Mouse (Mus musculus) forebrain, embryonic 14.5 days (tissue): Measurements from ENCODE around the gene Fbxo33. TPM values are rescaled to one million over a fixed set of nuclear protein-coding genes. Genes with fewer than 3 reads are reported as not detected.
"Not testable (repeated sequence)": the region's sequence is repeated elsewhere in the genome, so short reads cannot be mapped to it uniquely, and the experiment has no call there.

ENCODE experiments used
- ATAC-seq: fragments of 200-750 bp; cut with Nextera tagmentation; 2 replicates; pipeline ENCODE4 v1.8.0; 2017; ENCODE audit warnings: mild to moderate bottlenecking, moderate library complexity
- DNase-seq: peaks from one replicate; pipeline ENCODE4 v3.0.0-alpha.2; 2015; ENCODE audit warnings: low spot score
- H3K27ac ChIP-seq: fragments of 300-500 bp; sonication (generic); 2 replicates; pipeline ENCODE4 v1.5.1; 2014; ENCODE audit warnings: low read depth, mild to moderate bottlenecking, control low read depth, low read length, moderate library complexity
- H3K27me3 ChIP-seq: fragments of 300-500 bp; sonication (generic); replicated peaks from 2 replicates; pipeline ENCODE4 v1.6.1; 2014; ENCODE audit warnings: low read length, control low read depth, mixed read lengths; ENCODE audit not compliant: control insufficient read depth, insufficient read depth
- H3K36me3 ChIP-seq: fragments of 300-500 bp; sonication (generic); 2 replicates; pipeline ENCODE4 v1.6.1; 2014; ENCODE audit warnings: low read length, control low read depth; ENCODE audit not compliant: control insufficient read depth, insufficient read depth
- H3K4me1 ChIP-seq: fragments of 300-500 bp; sonication (generic); 2 replicates; pipeline ENCODE4 v1.6.1; 2014; ENCODE audit warnings: antibody characterized with exemption, low read length, control low read depth; ENCODE audit not compliant: control insufficient read depth, insufficient read depth
- H3K4me2 ChIP-seq: fragments of 300-500 bp; sonication (generic); 2 replicates; pipeline ENCODE4 v1.6.1; 2014; ENCODE audit warnings: mild to moderate bottlenecking, control low read depth, low read length
- H3K4me3 ChIP-seq: fragments of 300-500 bp; sonication (generic); 2 replicates; pipeline ENCODE4 v1.5.1; 2014; ENCODE audit warnings: low read depth, low read length, control low read depth
- H3K9ac ChIP-seq: fragments of 300-500 bp; sonication (generic); 2 replicates; pipeline ENCODE4 v1.6.1; 2014; ENCODE audit warnings: mild to moderate bottlenecking, low read length, control low read depth, moderate library complexity
- H3K9me3 ChIP-seq: fragments of 300-500 bp; sonication (generic); replicated peaks from 2 replicates; pipeline ENCODE4 v1.6.1; 2016; ENCODE audit warnings: low read length, control low read depth, mixed read lengths; ENCODE audit not compliant: control insufficient read depth
- WGBS: fragments of 180-500 bp; shearing (Covaris S2); extraction: QIAGEN DNeasy Blood & Tissue Kit; methylation state at CpG from one replicate; pipeline ENCODE4 v1.1.7; 2014; 5-methylcytosine and 5-hydroxymethylcytosine counted together
- polyA plus RNA-seq: library from polyadenylated mRNA; unstranded; fragments of >200 nt; fragmentation: Nextera tagmentation; extraction: Ambion mirVana; gene quantifications from 2 replicates; pipeline ENCODE4 v1.2.1, GENCODE M21; 2014

Fbxo33 gene
- polyA plus RNA-seq, 1 experiment from 2014 or later = 6.4 TPM

- ATAC-seq = no peak
- Histone ChIP-seq H3K27ac (no peak overlapping the region), H3K9me3 (no peaks in the 10 kb centered on the region), H3K9ac (no peak overlapping the region), H3K27me3 (no peaks in the 10 kb centered on the region), H3K36me3 (no peaks in the 10 kb centered on the region), H3K4me2 (no peak overlapping the region), H3K4me3 (no peak overlapping the region), H3K4me1 (no peaks in the 10 kb centered on the region)
- WGBS = 81% methylated on average over 1 of the region's 1 CpGs
- DNase-seq = no peak
These were observed 29.4 kb upstream of the Fbxo33 start for GRCm38 (mm10) chr12:59248969-59249368.

- not testable (repeated sequence) for H3K27me3 ChIP-seq, H3K4me3 ChIP-seq, H3K36me3 ChIP-seq, H3K27ac ChIP-seq, H3K4me2 ChIP-seq, H3K9me3 ChIP-seq, ATAC-seq, H3K9ac ChIP-seq, H3K4me1 ChIP-seq, DNase-seq
- WGBS = 91% methylated on average over 8 of the region's 8 CpGs
These were observed 21.5 kb upstream of the Fbxo33 start for GRCm38 (mm10) chr12:59241031-59241430.

- Histone ChIP-seq H3K4me1 (no peaks in the 10 kb centered on the region), H3K9me3 (no peaks in the 10 kb centered on the region), H3K4me2 (no peak overlapping the region), H3K9ac (no peak overlapping the region), H3K4me3 (no peak overlapping the region), H3K27me3 (no peaks in the 10 kb centered on the region), H3K36me3 (no peaks in the 10 kb centered on the region), H3K27ac (no peak overlapping the region)
- ATAC-seq = no peak
- DNase-seq = no peak
- WGBS = 82% methylated on average over 5 of the region's 5 CpGs
These were observed 18.9 kb upstream of the Fbxo33 start for GRCm38 (mm10) chr12:59238434-59238833.

- H3K9ac ChIP-seq = no peak overlapping the region
- DNase-seq (no peak), ATAC-seq (no peak)
- H3K4me1 ChIP-seq = no peaks in the 10 kb centered on the region
- WGBS = 92% methylated on average over 5 of the region's 5 CpGs
- no peaks in the 10 kb centered on the region for H3K9me3 ChIP-seq
- no peaks in the 10 kb centered on the region for H3K27me3 ChIP-seq
- no peak overlapping the region for H3K4me3 ChIP-seq
- no peak overlapping the region for H3K4me2 ChIP-seq
- no peak overlapping the region for H3K27ac ChIP-seq
- no peaks in the 10 kb centered on the region for H3K36me3 ChIP-seq
These were observed 8.9 kb upstream of the Fbxo33 start for GRCm38 (mm10) chr12:59228401-59228800.

GRCm38 (mm10) chr12:59218640-59219321 is 744 bp downstream of the Fbxo33 start:
- no peaks in the 10 kb centered on the region for H3K9me3 ChIP-seq
- H3K4me1 ChIP-seq = peaks cover 25% of the 10 kb centered on the region
- ATAC-seq = peak; percentile 3
- DNase-seq = peak; percentile 56
- H3K4me3 ChIP-seq = peak overlapping the region; percentile 94
- peak overlapping the region; percentile 89 for H3K9ac ChIP-seq
- peak overlapping the region; percentile 82 for H3K4me2 ChIP-seq
- peak overlapping the region; percentile 94 for H3K27ac ChIP-seq
- no peaks in the 10 kb centered on the region for H3K36me3 ChIP-seq
- no peaks in the 10 kb centered on the region for H3K27me3 ChIP-seq
- under 1% methylated on average over 58 of the region's 69 CpGs for WGBS

GRCm38 (mm10) chr12:59217331-59217730 is 2.2 kb downstream of the Fbxo33 start:
- no peak overlapping the region for H3K27ac ChIP-seq
- H3K27me3 ChIP-seq = no peaks in the 10 kb centered on the region
- no peaks in the 10 kb centered on the region for H3K36me3 ChIP-seq
- peak overlapping the region; percentile 82 for H3K4me2 ChIP-seq
- WGBS = 83% methylated on average over 3 of the region's 3 CpGs
- H3K4me1 ChIP-seq = peaks cover 25% of the 10 kb centered on the region
- H3K9me3 ChIP-seq = no peaks in the 10 kb centered on the region
- 0 out of 2 replicates have a peak overlapping the region, but pooled peaks have one; percentile 94 for H3K4me3 ChIP-seq
- DNase-seq = no peak
- H3K9ac ChIP-seq = peak overlapping the region; percentile 89; the same call in 1 of the 2 replicates
- ATAC-seq = no peak

- Histone ChIP-seq H3K9me3 (no peaks in the 10 kb centered on the region), H3K27ac (no peak overlapping the region), H3K4me1 (peaks cover 25% of the 10 kb centered on the region), H3K9ac (no peak overlapping the region), H3K4me2 (0 out of 2 replicates have a peak overlapping the region, but pooled peaks have one; percentile 8), H3K36me3 (no peaks in the 10 kb centered on the region), H3K4me3 (no peak overlapping the region), H3K27me3 (no peaks in the 10 kb centered on the region)
- WGBS = 82% methylated on average over 6 of the region's 6 CpGs
- ATAC-seq = no peak
- DNase-seq = no peak
These were observed 2.8 kb downstream of the Fbxo33 start for GRCm38 (mm10) chr12:59216676-59217266.

GRCm38 (mm10) chr12:59216176-59216575 is 3.3 kb downstream of the Fbxo33 start:
- Histone ChIP-seq H3K4me1 (peaks cover 25% of the 10 kb centered on the region), H3K27me3 (no peaks in the 10 kb centered on the region), H3K4me3 (no peak overlapping the region), H3K9ac (no peak overlapping the region), H3K27ac (no peak overlapping the region), H3K4me2 (peak overlapping the region; percentile 8; the same call in 1 of the 2 replicates), H3K9me3 (no peaks in the 10 kb centered on the region), H3K36me3 (no peaks in the 10 kb centered on the region)
- 84% methylated on average over 4 of the region's 4 CpGs for WGBS
- no peak for ATAC-seq
- DNase-seq = peak; percentile 13

GRCm38 (mm10) chr12:59207814-59208213 is 11.7 kb downstream of the Fbxo33 start:
- no peak for DNase-seq
- H3K9ac ChIP-seq = no peak overlapping the region
- no peaks in the 10 kb centered on the region for H3K4me1 ChIP-seq
- H3K9me3 ChIP-seq = no peaks in the 10 kb centered on the region
- H3K4me2 ChIP-seq = no peak overlapping the region
- H3K27me3 ChIP-seq = no peaks in the 10 kb centered on the region
- WGBS = 100% methylated on average over 1 of the region's 1 CpGs
- H3K27ac ChIP-seq = no peak overlapping the region
- H3K4me3 ChIP-seq = no peak overlapping the region
- ATAC-seq = no peak
- peaks cover 16% of the 10 kb centered on the region for H3K36me3 ChIP-seq
